Mouse (Mus musculus): ENCODE measurements at regions not wholly inside any gene's neighbourhood (a gene's known extent, or its start where the extent isn't known, plus 50 kb on each side); places are given as distances from the start of the nearest gene placed in this dataset.

DNA sequence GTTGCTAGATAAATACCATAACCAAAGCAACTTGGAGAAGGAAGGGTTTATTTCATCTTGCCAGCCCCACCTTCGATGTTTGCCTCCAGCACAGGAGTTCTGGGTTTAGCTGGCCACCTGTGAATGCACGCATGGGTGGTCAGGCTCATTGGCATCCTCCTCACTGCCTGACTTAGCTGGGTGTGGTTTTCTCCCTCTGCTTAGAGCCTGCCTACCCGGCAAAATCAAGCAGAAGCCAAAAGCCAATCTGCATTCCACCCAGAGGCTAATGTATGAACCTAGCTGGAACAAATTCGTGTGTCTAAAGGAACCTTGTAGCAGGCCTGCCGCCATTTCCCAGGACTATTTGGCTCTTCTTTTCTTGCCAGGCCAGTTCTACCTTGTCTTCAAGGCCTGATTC, 58.7 kb upstream of the Sox13 start:
- H3K4me2 ChIP-seq (replicated peaks; ENCODE audit: low read depth, low read length, severe bottlenecking), result no peak overlapping the region
- H3K36me3 ChIP-seq (ENCODE audit: control insufficient read depth, insufficient read depth, low read length), result no peaks in the 10 kb centered on the region
- no peak for TF ChIP-seq POLR2A (IDR thresholded peaks at IDR 0.05; ENCODE audit: borderline replicate concordance, extremely low read depth, insufficient read depth, insufficient read length)
- 46% methylated on average over 5 of the region's 5 CpGs for WGBS
- no peak overlapping the region for H3K4me3 ChIP-seq (replicated peaks; ENCODE audit: low read length)
- no peak overlapping the region for H3K27ac ChIP-seq (replicated peaks; ENCODE audit: low read depth, low read length)
- H3K9ac ChIP-seq (ENCODE audit: low read depth, low read length, severe bottlenecking), result no peak overlapping the region
- DNase-seq (ENCODE audit: low spot score) (no peak), ATAC-seq (ENCODE audit: low FRiP score, low read depth) (no peak)
- no peaks in the 10 kb centered on the region for H3K27me3 ChIP-seq (ENCODE audit: control insufficient read depth, insufficient read depth, low read length)
- H3K4me1 ChIP-seq (ENCODE audit: control insufficient read depth, insufficient read depth, low read length), result peaks cover 3% of the 10 kb centered on the region; the same call in 1 of the 2 replicates
- no peaks in the 10 kb centered on the region for H3K9me3 ChIP-seq (ENCODE audit: control insufficient read depth, low read length)

DNA sequence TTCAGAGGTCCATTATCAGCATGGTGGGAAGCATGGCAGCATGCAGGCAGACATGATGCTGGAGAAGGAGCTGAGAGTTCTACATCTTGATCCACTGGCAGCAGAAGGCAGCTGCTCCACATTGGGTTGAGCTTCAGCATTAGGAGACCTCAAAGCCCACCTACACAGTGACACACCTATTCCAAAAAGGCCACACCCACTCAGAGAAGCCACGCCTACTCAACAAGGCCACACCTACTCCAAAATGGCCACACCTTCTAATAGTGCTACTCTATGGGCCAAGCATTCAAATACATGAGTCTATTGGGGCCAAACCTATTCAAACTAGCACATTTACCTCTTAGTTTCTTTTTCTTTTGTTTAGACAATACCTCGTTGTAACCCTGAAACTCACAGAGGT, 50.4 kb upstream of the Sox13 start:
- Histone ChIP-seq H3K9me3 (ENCODE audit: control insufficient read depth, low read length) (no peaks in the 10 kb centered on the region), H3K27me3 (ENCODE audit: control insufficient read depth, insufficient read depth, low read length) (no peaks in the 10 kb centered on the region), H3K4me2 (replicated peaks; ENCODE audit: low read depth, low read length, severe bottlenecking) (no peak overlapping the region), H3K36me3 (ENCODE audit: control insufficient read depth, insufficient read depth, low read length) (no peaks in the 10 kb centered on the region), H3K4me3 (replicated peaks; ENCODE audit: low read length) (no peak overlapping the region), H3K4me1 (ENCODE audit: control insufficient read depth, insufficient read depth, low read length) (no peaks in the 10 kb centered on the region; the same call in 1 of the 2 replicates), H3K9ac (ENCODE audit: low read depth, low read length, severe bottlenecking) (no peak overlapping the region), H3K27ac (replicated peaks; ENCODE audit: low read depth, low read length) (no peak overlapping the region)
- ATAC-seq (ENCODE audit: low FRiP score, low read depth), result no peak
- WGBS, result 59% methylated on average over 2 of the region's 2 CpGs
- TF ChIP-seq POLR2A (IDR thresholded peaks at IDR 0.05; ENCODE audit: borderline replicate concordance, extremely low read depth, insufficient read depth, insufficient read length), result no peak
- no peak for DNase-seq (ENCODE audit: low spot score)
